Mouse (Mus musculus): Measurements from ENCODE around the gene Dhodh.

GRCm38 (mm10) chr8:109614243-109615210, 6.1 kb upstream of the Dhodh start, which contains the start of gene Pkd1l3:
- no peak for TF ChIP-seq EP300 (IDR thresholded peaks at IDR 0.05; ENCODE audit: insufficient read depth, low read depth, low read length)
- TF ChIP-seq CTCF (IDR thresholded peaks at IDR 0.05; ENCODE audit: low read depth, low read length), result no peak

All from ES-Bruce4 (cell line).